Mouse (Mus musculus) spleen, adult 2 months (tissue): ENCODE data around the gene Etv3.

Experiments used
- CTCF ChIP-seq: fragments of 200-500 bp; IDR thresholded peaks from 2 replicates; pipeline ENCODE4 v1.5.1; 2011; ENCODE audit warnings: mild to moderate bottlenecking, inconsistent platforms; ENCODE audit not compliant: insufficient read depth, insufficient read length, insufficient replicate concordance; ENCODE audit errors: extremely low read depth
- POLR2A ChIP-seq: fragments of 200-500 bp; IDR thresholded peaks from 2 replicates; pipeline ENCODE4 v1.6.1; 2011; ENCODE audit warnings: low read depth, low read length, inconsistent platforms

DNA sequence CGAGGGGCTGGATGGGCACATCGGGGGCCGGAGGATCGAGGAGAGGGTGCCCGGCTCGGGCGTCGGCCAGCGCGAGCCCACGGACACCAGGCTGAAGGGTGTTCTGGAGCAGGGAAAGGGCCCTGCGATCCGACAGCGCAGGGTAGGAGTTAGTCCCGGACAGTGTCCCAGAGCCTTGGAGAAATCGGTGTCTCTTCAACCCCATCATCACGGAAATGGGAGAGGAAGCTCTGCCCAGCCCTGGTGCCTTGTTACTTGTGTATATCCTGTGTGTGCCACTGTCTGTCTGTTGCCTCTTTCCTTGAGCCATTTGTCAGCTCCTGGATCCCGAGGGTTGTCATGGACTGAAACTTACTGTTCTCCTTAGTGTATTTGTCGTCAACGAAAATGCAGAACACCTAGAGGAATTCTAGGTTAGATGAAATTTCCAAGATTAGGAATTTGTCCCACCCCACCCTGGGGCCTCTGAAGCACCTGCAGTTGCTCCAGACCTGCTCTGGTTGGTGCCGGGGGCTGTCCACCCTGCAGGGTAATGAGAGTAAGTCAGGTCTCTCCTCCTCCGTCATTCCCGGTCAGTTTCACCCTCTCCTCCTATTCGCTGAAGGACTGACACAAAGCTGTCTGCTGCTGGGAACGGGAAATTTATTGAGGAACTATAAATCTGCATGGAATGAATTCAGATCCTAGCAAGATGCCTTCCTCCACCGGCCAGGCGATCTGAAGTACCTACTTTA lies 797 bp downstream of the Etv3 start:
- TF ChIP-seq CTCF (no peak), POLR2A (no peak)
